Mouse (Mus musculus) midbrain, embryonic 14.5 days (tissue): ENCODE measurements at regions not wholly inside any gene's neighbourhood (a gene's known extent, or its start where the extent isn't known, plus 50 kb on each side); places are given as distances from the start of the nearest gene placed in this dataset.
A peak's percentile ranks its signal among the peaks of the same experiment; 100 is the strongest.

Source experiments
- ATAC-seq: fragments of 200-750 bp; cut with Nextera tagmentation; 2 replicates; pipeline ENCODE4 v1.8.0; 2017; ENCODE audit warnings: moderate number of reproducible peaks, moderate library complexity; ENCODE audit not compliant: low FRiP score, low TSS enrichment
- DNase-seq: peaks from one replicate; pipeline ENCODE4 v3.0.0-alpha.2; 2015
- H3K27ac ChIP-seq: fragments of 300-500 bp; sonication (generic); replicated peaks from 2 replicates; pipeline ENCODE4 v1.5.1; 2014; ENCODE audit warnings: mild to moderate bottlenecking, low read depth, low read length, moderate library complexity
- H3K27me3 ChIP-seq: fragments of 300-500 bp; sonication (generic); 2 replicates; pipeline ENCODE4 v1.6.1; 2014; ENCODE audit warnings: low read length, control low read depth, mixed read lengths; ENCODE audit not compliant: control insufficient read depth, insufficient read depth
- H3K36me3 ChIP-seq: fragments of 300-500 bp; sonication (generic); 2 replicates; pipeline ENCODE4 v1.6.1; 2014; ENCODE audit warnings: low read length, control low read depth; ENCODE audit not compliant: control insufficient read depth, insufficient read depth
- H3K4me1 ChIP-seq: fragments of 300-500 bp; sonication (generic); 2 replicates; pipeline ENCODE4 v1.6.1; 2014; ENCODE audit warnings: mild to moderate bottlenecking, antibody characterized with exemption, low read length, control low read depth; ENCODE audit not compliant: control insufficient read depth, insufficient read depth
- H3K4me2 ChIP-seq: fragments of 300-500 bp; sonication (generic); 2 replicates; pipeline ENCODE4 v1.6.1; 2014; ENCODE audit warnings: mild to moderate bottlenecking, low read length, moderate library complexity
- H3K4me3 ChIP-seq: fragments of 300-500 bp; sonication (generic); replicated peaks from 2 replicates; pipeline ENCODE4 v1.5.1; 2014; ENCODE audit warnings: low read depth, low read length
- H3K9ac ChIP-seq: fragments of 300-500 bp; sonication (generic); replicated peaks from 2 replicates; pipeline ENCODE4 v1.6.1; 2014; ENCODE audit warnings: mild to moderate bottlenecking, low read length, moderate library complexity
- H3K9me3 ChIP-seq: fragments of 300-500 bp; sonication (generic); 2 replicates; pipeline ENCODE4 v1.6.1; 2016; ENCODE audit warnings: low read length, control low read depth, mixed read lengths; ENCODE audit not compliant: control insufficient read depth
- WGBS: fragments of 180-500 bp; shearing (Covaris S2); extraction: QIAGEN DNeasy Blood & Tissue Kit; methylation state at CpG from one replicate; pipeline ENCODE4 v1.1.7; 2014; 5-methylcytosine and 5-hydroxymethylcytosine counted together

DNA sequence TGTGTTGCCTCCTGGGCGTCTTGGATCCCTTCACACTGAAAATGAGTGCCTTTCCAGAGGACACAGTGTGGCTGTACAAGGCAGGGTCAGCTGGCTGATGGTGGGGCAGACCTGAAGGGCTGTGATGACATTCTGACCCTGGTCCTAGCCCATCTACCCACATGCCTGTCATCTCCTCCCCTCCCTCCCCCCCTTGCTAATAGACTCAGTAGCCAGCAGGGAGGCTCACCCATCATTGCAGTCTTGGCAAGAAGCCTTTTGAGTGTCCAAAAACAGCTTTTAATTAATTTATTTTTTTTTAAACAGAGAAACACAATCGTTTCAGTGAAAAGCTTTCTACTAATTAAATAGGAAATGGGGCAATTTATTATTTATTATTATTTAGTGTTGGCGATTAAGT is 67.0 kb upstream of the Ssx2ip start:
- ATAC-seq, result peak; percentile 41; the same call in 1 of the 2 replicates
- peaks cover 18% of the 10 kb centered on the region for H3K4me1 ChIP-seq
- no peak overlapping the region for H3K4me3 ChIP-seq
- no peaks in the 10 kb centered on the region for H3K36me3 ChIP-seq
- no peaks in the 10 kb centered on the region for H3K9me3 ChIP-seq
- H3K27ac ChIP-seq, result peak overlapping the region; percentile 79
- DNase-seq, result no peak
- no peaks in the 10 kb centered on the region for H3K27me3 ChIP-seq
- peak overlapping the region; percentile 44 for H3K4me2 ChIP-seq
- H3K9ac ChIP-seq, result no peak overlapping the region
- WGBS, result 64% methylated on average over 3 of the region's 3 CpGs

DNA sequence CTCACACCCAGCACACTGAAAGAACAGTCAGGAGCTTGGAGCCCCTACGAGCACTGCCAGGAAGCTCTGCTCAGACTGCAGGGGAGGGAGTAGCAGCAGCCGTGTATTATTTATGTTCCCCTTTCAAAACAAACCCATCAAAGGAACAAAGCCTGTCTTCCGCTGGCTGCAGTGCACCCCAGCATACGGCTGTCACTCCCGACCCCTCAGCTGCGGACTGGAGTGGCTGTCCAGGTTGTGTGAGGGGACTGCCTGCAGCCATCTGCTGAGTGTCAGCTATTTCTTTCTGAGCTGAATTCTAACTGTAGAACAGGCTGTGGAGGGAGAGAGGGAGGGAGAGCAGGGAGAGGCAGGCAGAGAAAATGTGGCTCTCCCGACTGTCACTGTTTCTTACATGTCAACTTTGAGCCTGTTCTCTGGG is 66.6 kb upstream of the Ssx2ip start:
- Histone ChIP-seq H3K4me3 (no peak overlapping the region), H3K27me3 (no peaks in the 10 kb centered on the region), H3K9ac (0 out of 2 replicates have a peak overlapping the region, but pooled peaks have one; percentile 40), H3K36me3 (no peaks in the 10 kb centered on the region), H3K9me3 (no peaks in the 10 kb centered on the region), H3K4me1 (peaks cover 18% of the 10 kb centered on the region), H3K27ac (peak overlapping the region; percentile 79), H3K4me2 (peak overlapping the region; percentile 44)
- DNase-seq (peak; percentile 70), ATAC-seq (peak; percentile 83)
- 2% methylated on average over 7 of the region's 7 CpGs for WGBS

DNA sequence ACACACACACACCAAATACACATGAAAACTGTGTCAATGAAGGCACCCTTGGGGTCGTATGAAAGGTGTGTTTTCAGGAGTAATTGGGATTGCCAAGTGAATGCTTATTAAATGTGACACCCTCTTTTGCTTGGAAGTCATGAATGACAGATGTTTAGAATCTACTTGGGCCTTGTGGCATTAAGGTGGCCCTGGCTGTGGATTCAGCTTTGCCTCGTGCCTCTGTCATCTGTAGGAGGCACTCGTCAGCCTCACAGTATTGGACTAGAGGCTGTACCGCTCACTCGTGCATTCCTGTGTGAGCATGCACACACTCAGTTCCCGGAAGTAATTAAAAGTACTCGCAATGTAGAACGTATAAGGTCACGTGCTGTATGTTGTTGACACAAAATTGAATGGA is 66.0 kb upstream of the Ssx2ip start:
- no peaks in the 10 kb centered on the region for H3K36me3 ChIP-seq
- 62% methylated on average over 9 of the region's 9 CpGs for WGBS
- H3K4me2 ChIP-seq, result peak overlapping the region; percentile 44; the same call in 1 of the 2 replicates
- no peak for DNase-seq
- no peak overlapping the region for H3K9ac ChIP-seq
- H3K27me3 ChIP-seq, result no peaks in the 10 kb centered on the region
- no peak; the same call in 1 of the 2 replicates for ATAC-seq
- peak overlapping the region; percentile 79; the same call in 1 of the 2 replicates for H3K27ac ChIP-seq
- no peaks in the 10 kb centered on the region for H3K9me3 ChIP-seq
- peaks cover 18% of the 10 kb centered on the region for H3K4me1 ChIP-seq
- H3K4me3 ChIP-seq, result no peak overlapping the region

DNA sequence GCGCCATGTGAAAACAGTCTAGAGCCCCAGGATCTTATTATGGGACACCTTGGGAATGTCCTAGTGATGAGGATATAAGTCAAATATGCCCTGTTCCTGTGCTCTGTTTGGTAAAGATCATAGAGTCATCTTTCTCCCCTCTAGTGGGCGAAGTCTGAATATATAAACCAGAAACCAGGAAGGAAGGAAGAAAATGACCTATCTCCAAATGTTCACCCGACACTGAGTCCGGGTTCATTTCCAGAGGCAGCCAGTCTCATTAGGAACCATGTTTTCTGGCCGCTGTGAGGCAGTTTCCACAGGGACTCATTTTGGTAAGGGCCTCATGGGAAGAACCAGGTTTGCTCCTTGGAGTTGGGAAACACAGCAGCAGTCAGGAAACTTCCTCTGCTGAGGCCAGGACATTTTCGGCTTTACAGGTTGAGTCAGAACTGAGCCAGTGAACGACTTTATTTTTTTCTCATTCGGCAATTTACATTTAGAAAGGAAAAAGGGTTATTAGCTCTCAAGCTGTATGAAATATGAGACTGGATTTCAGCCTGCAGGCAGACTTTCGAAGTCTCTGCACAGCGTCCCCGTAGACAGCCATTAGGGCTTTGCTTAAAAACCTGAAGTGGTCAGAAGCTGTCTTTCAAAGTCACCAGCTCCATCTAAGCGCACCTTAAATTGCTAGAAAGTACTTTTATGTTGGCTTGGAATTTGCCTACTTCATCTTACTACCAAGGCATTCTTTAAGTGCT is 64.0 kb upstream of the Ssx2ip start:
- H3K9ac ChIP-seq, result no peak overlapping the region
- no peaks in the 10 kb centered on the region for H3K9me3 ChIP-seq
- 80% methylated on average over 12 of the region's 12 CpGs for WGBS
- no peaks in the 10 kb centered on the region for H3K36me3 ChIP-seq
- H3K27me3 ChIP-seq, result no peaks in the 10 kb centered on the region
- no peak for DNase-seq
- no peak overlapping the region for H3K27ac ChIP-seq
- no peak overlapping the region for H3K4me2 ChIP-seq
- ATAC-seq, result no peak
- H3K4me1 ChIP-seq, result peaks cover 13% of the 10 kb centered on the region
- no peak overlapping the region for H3K4me3 ChIP-seq

DNA sequence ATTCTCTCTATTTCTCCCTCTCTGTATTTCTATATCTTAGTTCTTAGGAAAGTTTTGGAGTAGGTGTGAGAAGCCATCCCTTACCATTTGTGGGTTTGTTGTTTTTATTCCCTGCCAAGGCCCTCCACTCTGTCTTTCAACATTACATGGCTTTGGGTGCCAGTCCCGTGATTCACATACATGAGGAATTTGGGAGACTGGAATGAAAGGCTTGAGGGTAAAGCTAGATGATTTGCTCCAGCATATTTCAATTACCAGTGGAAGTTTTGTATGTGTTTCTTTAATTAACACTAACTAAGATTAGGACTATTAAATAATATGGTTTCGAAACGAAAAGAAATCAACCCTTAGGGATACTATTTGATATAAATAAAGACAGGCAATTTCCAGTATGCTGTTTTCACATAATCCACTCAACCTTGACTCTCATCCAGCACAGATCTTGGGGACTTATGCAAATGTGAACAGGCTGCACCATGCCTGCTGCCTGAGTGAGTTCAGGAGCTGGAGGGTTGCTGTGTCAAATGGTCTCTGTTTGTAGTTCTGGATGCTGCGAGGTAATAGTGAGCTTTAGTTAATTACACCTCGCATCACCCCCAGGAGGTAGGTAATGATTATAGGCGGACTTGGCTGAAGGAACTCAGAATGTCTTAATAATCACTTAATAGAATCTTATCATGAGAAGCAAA is 62.6 kb upstream of the Ssx2ip start:
- Histone ChIP-seq H3K4me2 (no peak overlapping the region), H3K27ac (no peak overlapping the region), H3K9me3 (no peaks in the 10 kb centered on the region), H3K9ac (no peak overlapping the region), H3K4me3 (no peak overlapping the region), H3K36me3 (no peaks in the 10 kb centered on the region), H3K4me1 (peaks cover 20% of the 10 kb centered on the region), H3K27me3 (no peaks in the 10 kb centered on the region)
- WGBS, result 62% methylated on average over 6 of the region's 6 CpGs
- peak; percentile 53 for DNase-seq
- ATAC-seq, result no peak

DNA sequence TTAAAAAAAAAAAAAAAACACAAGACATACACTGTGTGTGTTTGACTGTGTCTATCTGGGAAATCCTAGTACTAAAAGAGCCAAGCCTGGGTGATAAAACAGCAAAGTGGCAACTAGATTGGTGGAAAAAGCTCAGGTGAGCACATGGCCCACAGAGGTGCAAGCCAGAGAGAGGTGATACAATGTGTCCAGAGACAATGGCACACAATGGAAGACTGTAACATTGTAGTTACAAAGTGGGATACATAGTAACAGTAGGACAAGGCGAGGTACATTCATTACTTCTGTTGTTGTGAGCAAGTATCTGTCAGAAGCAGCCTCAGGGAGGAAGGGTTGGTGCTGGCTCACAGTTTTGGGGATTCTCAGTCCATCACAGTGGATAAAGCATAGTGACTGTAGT is 61.7 kb upstream of the Ssx2ip start:
- H3K27ac ChIP-seq, result no peak overlapping the region
- H3K4me1 ChIP-seq, result peaks cover 16% of the 10 kb centered on the region; the same call in 1 of the 2 replicates
- DNase-seq, result no peak
- H3K9ac ChIP-seq, result no peak overlapping the region
- H3K36me3 ChIP-seq, result no peaks in the 10 kb centered on the region
- no peaks in the 10 kb centered on the region for H3K27me3 ChIP-seq
- H3K9me3 ChIP-seq, result no peaks in the 10 kb centered on the region
- no peak overlapping the region for H3K4me3 ChIP-seq
- H3K4me2 ChIP-seq, result no peak overlapping the region
- WGBS, result 88% methylated on average over 1 of the region's 1 CpGs
- ATAC-seq, result no peak

DNA sequence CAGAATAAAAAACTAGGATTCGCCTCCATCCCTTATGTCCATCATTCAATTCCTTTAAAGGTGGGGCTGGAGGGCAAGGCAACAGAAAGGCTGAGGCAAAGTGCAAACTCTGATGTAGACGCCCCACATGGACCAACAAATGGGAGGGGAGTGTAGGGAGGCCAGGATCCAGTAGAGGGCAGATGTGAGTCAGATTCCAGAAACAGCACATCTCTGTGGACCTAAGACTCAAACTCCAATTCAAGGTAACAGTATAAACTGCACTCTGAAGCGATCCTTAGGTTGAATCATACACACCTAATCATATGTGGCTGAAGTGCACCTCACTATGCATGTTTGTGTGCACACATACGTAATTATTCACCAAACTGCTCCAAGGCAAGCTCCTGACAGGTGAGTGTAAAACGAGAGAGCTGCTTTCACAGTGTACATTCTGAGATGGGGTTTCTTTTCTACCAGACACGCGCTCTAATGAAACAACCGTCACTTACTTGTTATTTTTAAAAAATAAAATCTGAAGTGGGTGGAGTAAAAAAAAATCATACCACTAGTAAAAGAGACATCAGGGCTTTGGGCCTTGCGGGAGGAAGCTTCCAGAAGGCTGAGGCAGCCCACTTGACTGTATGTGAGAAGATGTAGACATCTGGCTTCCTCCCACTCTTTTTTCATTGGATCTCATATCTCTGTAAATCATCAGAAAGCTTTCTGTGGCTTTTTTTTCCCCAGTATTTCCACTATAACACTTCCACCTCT is 60.6 kb upstream of the Ssx2ip start:
- 59% methylated on average over 9 of the region's 9 CpGs for WGBS
- H3K4me1 ChIP-seq, result peaks cover 8% of the 10 kb centered on the region; the same call in 1 of the 2 replicates
- H3K27ac ChIP-seq, result no peak overlapping the region
- no peaks in the 10 kb centered on the region for H3K27me3 ChIP-seq
- no peaks in the 10 kb centered on the region for H3K9me3 ChIP-seq
- no peak overlapping the region for H3K9ac ChIP-seq
- ATAC-seq, result no peak
- no peak overlapping the region for H3K4me3 ChIP-seq
- H3K36me3 ChIP-seq, result no peaks in the 10 kb centered on the region
- peak; percentile 81 for DNase-seq
- H3K4me2 ChIP-seq, result no peak overlapping the region

DNA sequence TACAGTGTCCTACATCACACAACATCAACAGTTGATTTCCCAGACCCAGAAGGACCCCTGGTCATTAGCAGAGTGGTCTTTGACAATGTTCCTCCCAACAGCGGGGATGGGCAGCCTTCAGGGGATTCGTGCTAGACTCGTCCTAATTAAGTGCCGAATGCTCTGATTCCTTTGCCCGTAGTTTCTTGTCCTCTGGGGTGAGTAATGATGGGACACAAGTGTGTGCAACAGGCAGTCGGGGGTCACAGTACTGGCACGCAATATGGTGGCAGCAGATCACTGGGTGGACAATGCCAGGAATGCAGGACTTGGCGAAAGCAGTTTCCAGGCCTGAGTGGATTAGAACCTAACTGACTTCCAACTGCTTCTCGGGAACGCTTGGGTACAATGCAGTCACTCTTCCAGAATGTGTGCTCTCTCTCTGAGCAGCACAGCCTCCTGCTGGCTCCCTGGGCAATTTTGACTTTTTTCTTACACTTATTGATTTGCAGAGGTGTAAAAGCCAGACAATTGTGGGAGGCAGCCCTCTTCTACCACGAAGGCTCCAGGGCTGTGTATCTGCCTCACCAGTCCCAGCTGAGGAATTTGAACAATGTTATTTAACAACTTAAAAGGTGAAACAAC is 59.9 kb upstream of the Ssx2ip start:
- no peak for ATAC-seq
- H3K9ac ChIP-seq, result no peak overlapping the region
- H3K27ac ChIP-seq, result 0 out of 2 replicates have a peak overlapping the region, but pooled peaks have one; percentile 45
- 71% methylated on average over 11 of the region's 11 CpGs for WGBS
- no peaks in the 10 kb centered on the region for H3K36me3 ChIP-seq
- peaks cover 8% of the 10 kb centered on the region; the same call in 1 of the 2 replicates for H3K4me1 ChIP-seq
- DNase-seq, result no peak
- no peaks in the 10 kb centered on the region for H3K27me3 ChIP-seq
- no peaks in the 10 kb centered on the region for H3K9me3 ChIP-seq
- no peak overlapping the region for H3K4me3 ChIP-seq
- no peak overlapping the region for H3K4me2 ChIP-seq
